Mouse (Mus musculus) embryonic facial prominence, embryonic 10.5 days (tissue): ENCODE results near the gene Chn2. TPM values are rescaled to one million over a fixed set of nuclear protein-coding genes. Genes with fewer than 3 reads are reported as not detected.

ENCODE experiments used
- DNase-seq: peaks from one replicate; pipeline ENCODE4 v3.0.0-alpha.2; 2017; ENCODE audit warnings: low spot score
- H3K27ac ChIP-seq: fragments of 300-500 bp; sonication (generic); replicated peaks from 2 replicates; pipeline ENCODE4 v1.5.1; 2016; ENCODE audit warnings: mild to moderate bottlenecking
- H3K27me3 ChIP-seq: fragments of 300-500 bp; sonication (generic); replicated peaks from 2 replicates; pipeline ENCODE4 v1.6.1; 2016; ENCODE audit warnings: low read depth, mild to moderate bottlenecking; ENCODE audit not compliant: poor library complexity, severe bottlenecking
- H3K36me3 ChIP-seq: fragments of 300-500 bp; sonication (generic); replicated peaks from 2 replicates; pipeline ENCODE4 v1.6.1; 2016; ENCODE audit warnings: mild to moderate bottlenecking, moderate library complexity
- H3K4me1 ChIP-seq: fragments of 300-500 bp; sonication (generic); 2 replicates; pipeline ENCODE4 v1.6.1; 2016
- H3K4me3 ChIP-seq: fragments of 300-500 bp; sonication (generic); 2 replicates; pipeline ENCODE4 v1.5.1; 2016; ENCODE audit warnings: mild to moderate bottlenecking, moderate library complexity
- H3K9me3 ChIP-seq: fragments of 300-500 bp; sonication (generic); 2 replicates; pipeline ENCODE4 v1.6.1; 2016; ENCODE audit warnings: mild to moderate bottlenecking
- WGBS: fragments of 180-500 bp; shearing (Covaris S2); methylation state at CpG from one replicate; pipeline ENCODE4 v1.1.7; 2016; 5-methylcytosine and 5-hydroxymethylcytosine counted together
- polyA plus RNA-seq: library from polyadenylated mRNA; unstranded; fragments of >200 nt; fragmentation: Nextera tagmentation; extraction: Ambion mirVana; gene quantifications from 2 replicates; pipeline ENCODE4 v1.2.1, GENCODE M21; 2016

Gene Chn2
- polyA plus RNA-seq, 1 experiment from 2014 or later: 11.3 TPM

DNA sequence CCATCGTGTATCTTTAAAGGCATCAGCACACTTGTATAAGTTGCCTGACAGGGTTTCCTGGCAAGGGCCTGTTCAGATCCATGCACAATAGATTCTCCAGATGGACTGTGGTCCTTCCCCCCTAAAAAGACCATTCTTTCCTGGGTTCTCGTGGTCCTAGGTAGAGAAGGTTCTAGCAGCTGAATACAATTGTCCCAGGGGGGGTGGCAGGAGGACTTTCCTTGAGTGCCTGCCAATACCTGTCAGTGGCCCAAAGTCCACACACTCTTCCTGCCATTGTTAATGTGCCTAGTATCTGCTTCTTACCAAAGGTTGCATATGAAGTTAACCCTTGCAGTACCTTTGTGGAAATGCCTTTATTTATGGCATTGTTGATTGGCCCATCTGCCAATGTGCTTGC, 257.9 kb downstream of the Chn2 start:
- Histone ChIP-seq H3K4me1 (peaks cover 8% of the 10 kb centered on the region), H3K9me3 (no peaks in the 10 kb centered on the region), H3K4me3 (no peak overlapping the region), H3K36me3 (peaks cover 12% of the 10 kb centered on the region; the same call in 1 of the 2 replicates), H3K27ac (no peak overlapping the region), H3K27me3 (0 out of 2 replicates have a peak, but pooled peaks cover 6% of the 10 kb centered on the region)
- WGBS: 89% methylated on average over 2 of the region's 2 CpGs
- DNase-seq: no peak

DNA sequence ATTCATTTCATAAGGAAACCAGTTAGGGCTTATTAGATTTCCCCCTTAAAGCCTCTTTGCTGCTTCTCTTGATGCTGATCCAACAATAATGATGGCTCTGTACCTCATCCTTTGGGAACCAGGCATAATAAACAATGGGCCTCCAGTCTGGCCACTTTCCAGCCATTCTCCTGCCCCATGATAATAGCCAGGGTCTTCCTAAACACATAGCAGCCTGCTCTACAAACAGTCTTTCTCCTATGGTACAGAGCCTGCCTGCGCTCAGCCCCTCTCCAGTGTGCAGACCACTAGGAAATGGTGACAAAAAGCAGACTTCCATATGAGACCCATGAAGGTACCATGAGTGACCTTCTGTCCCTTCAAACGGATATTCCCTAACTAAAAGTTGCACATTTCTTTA, 260.1 kb downstream of the Chn2 start:
- Histone ChIP-seq H3K4me3 (no peak overlapping the region), H3K27me3 (0 out of 2 replicates have a peak, but pooled peaks cover 7% of the 10 kb centered on the region), H3K36me3 (peaks cover 12% of the 10 kb centered on the region; the same call in 1 of the 2 replicates), H3K4me1 (peaks cover 8% of the 10 kb centered on the region), H3K27ac (no peak overlapping the region), H3K9me3 (no peaks in the 10 kb centered on the region)
- 58% methylated on average over 2 of the region's 2 CpGs for WGBS
- no peak for DNase-seq

DNA sequence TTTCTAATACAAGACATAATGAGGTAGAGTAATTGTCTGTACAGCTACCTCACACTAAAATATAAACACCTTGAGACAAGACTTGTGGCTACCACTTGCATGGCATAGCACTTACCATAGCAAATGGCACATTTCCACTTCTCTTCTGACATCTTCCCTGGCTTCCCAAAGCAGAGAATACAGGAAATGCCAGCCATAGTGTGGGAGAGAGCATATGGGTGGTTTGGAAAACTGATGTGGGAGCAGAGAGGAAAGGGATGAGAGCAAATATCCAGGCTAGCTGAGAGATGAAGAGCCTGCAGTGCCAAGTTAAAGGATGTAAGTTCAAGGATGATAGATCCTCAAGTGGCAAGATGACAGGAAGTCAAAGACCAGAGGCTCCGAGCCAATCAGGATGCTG, 266.4 kb downstream of the Chn2 start:
- no peaks in the 10 kb centered on the region for H3K4me1 ChIP-seq
- DNase-seq: no peak
- WGBS: 89% methylated on average over 1 of the region's 1 CpGs
- no peak overlapping the region for H3K27ac ChIP-seq
- H3K36me3 ChIP-seq: no peaks in the 10 kb centered on the region
- 0 out of 2 replicates have a peak, but pooled peaks cover 7% of the 10 kb centered on the region for H3K27me3 ChIP-seq
- H3K9me3 ChIP-seq: no peaks in the 10 kb centered on the region
- H3K4me3 ChIP-seq: no peak overlapping the region

DNA sequence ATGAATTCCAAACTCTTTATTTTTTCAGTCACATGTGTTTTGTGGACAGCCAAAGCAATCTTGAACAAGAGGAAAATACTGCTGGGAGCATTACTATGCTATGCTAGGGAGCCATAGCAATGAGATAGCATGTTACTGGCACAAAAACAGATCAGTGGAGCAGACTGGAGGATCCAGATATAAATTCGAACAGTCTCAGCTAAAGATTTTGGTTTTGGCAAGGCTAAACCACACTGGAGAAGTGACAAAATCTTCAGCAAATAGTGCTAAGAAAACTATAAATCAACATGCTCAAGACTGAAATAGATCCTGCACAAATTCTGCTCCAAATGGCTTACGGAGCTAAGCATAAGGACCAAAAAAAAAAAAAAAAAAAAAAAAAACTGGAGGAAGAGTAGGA, 273.7 kb downstream of the Chn2 start:
- 89% methylated on average over 2 of the region's 2 CpGs for WGBS
- no peaks in the 10 kb centered on the region for H3K9me3 ChIP-seq
- DNase-seq: no peak
- H3K27ac ChIP-seq: no peak overlapping the region
- H3K4me1 ChIP-seq: peaks cover 4% of the 10 kb centered on the region
- H3K27me3 ChIP-seq: no peaks in the 10 kb centered on the region
- H3K4me3 ChIP-seq: no peak overlapping the region
- no peaks in the 10 kb centered on the region for H3K36me3 ChIP-seq

GRCm38 (mm10) chr6:54318618-54319017, 279.3 kb downstream of the Chn2 start:
- 90% methylated on average over 9 of the region's 9 CpGs for WGBS
- Histone ChIP-seq H3K36me3 (no peaks in the 10 kb centered on the region), H3K9me3 (no peaks in the 10 kb centered on the region)

DNA sequence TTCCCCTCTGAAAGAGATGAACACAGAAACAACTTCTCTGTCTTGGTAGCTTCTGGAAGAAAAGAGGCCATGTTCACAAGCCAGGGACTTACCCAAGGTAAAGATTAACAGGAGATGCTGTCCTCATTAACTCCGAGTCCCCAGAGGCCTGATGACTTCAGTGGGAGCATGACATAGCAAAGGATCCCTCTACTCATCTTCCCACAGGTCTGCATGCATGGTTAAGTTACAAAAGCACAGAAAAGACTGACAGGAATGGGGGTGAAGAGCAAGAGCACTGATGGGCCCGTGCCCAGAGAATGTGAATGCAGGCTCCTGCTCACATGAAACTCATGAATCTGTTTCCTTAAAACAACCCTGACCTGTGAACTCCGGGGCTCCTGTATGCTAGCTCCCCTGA, 279.8 kb downstream of the Chn2 start:
- peaks cover 9% of the 10 kb centered on the region for H3K4me1 ChIP-seq
- H3K4me3 ChIP-seq: no peak overlapping the region
- no peaks in the 10 kb centered on the region for H3K9me3 ChIP-seq
- no peak overlapping the region for H3K27ac ChIP-seq
- no peak for DNase-seq
- no peaks in the 10 kb centered on the region for H3K36me3 ChIP-seq
- WGBS: 76% methylated on average over 3 of the region's 3 CpGs
- H3K27me3 ChIP-seq: peaks cover 28% of the 10 kb centered on the region

More at GRCm38 (mm10) chr6:54318618-54319017, 279.3 kb downstream of the Chn2 start:
- Histone ChIP-seq H3K27ac (no peak overlapping the region), H3K4me3 (no peak overlapping the region), H3K27me3 (peaks cover 24% of the 10 kb centered on the region; the same call in 1 of the 2 replicates), H3K4me1 (peaks cover 9% of the 10 kb centered on the region)
- no peak for DNase-seq

- Histone ChIP-seq H3K27ac (no peak overlapping the region), H3K36me3 (no peaks in the 10 kb centered on the region), H3K4me3 (no peak overlapping the region), H3K4me1 (peaks cover 9% of the 10 kb centered on the region), H3K9me3 (no peaks in the 10 kb centered on the region), H3K27me3 (peaks cover 39% of the 10 kb centered on the region)
- DNase-seq: no peak
- 84% methylated on average over 1 of the region's 1 CpGs for WGBS
Observed at GRCm38 (mm10) chr6:54320236-54320635, 280.9 kb downstream of the Chn2 start.

GRCm38 (mm10) chr6:54325246-54325885, 286.0 kb downstream of the Chn2 start, which contains the start of gene Prr15:
Gene Prr15, plus strand, starts transcription at chr6:54325835.
- Histone ChIP-seq H3K9me3 (no peaks in the 10 kb centered on the region), H3K4me3 (peak within 1 kb of the TSS; percentile 65), H3K27me3 (peaks cover 80% of the 10 kb centered on the region), H3K36me3 (no peaks in the 10 kb centered on the region), H3K4me1 (peaks cover 28% of the 10 kb centered on the region), H3K27ac (no peak within 1 kb of the TSS)
- DNase-seq: no peak
- WGBS: 72% methylated on average over 3 of the region's 3 CpGs

DNA sequence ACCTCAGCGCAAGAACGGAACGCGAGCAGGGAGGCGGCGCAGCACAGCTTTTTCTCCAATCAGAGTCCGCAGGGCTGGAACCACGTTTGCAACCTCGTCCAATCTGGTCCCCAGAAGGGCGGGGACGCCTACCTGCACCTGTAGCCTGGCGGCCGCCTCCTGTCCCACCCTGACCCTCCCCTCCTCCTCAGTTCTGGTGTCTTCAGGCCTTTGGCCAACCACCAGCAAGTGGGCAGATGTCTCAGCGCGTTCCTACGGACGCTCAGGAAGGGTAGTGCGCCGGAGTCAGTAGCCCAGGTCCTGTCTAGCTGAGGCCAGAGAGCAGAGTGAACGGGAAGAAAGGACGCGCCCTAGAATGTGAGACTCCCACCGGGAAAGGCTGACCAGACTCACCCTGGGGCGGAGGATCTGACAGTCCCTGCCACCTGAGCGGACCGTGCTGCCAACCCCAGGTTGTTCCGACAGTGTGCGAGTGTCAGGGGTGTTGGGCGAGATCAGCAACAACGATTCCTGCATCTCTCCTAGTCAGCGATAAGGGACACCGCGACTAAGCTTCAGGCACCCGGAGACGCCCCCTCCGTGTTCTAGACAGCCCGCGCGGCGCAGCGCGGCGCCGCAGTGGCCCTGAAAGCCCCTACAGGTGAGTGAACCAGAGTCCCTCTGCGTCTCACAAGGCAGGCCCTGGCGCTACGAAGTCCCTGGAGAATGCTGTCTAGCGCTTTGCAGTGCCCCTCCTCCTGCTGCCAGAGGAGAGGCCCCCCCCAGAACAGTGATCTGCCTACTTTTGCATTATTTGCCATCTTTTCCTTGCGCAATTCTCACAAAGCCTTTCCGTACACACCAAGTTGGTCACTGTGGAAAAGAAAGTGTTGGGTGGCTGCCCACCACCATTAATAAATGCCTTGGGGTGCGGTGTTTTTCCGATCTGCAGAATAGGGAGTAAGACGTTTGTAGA, 287.6 kb downstream of the Chn2 start:
- Histone ChIP-seq H3K4me3 (peak overlapping the region; percentile 65), H3K4me1 (peaks cover 36% of the 10 kb centered on the region), H3K27me3 (peaks cover 81% of the 10 kb centered on the region), H3K36me3 (no peaks in the 10 kb centered on the region), H3K9me3 (no peaks in the 10 kb centered on the region), H3K27ac (peak overlapping the region; percentile 45; the same call in 1 of the 2 replicates)
- DNase-seq: peak; percentile 80
- under 1% methylated on average over 53 of the region's 53 CpGs for WGBS

DNA sequence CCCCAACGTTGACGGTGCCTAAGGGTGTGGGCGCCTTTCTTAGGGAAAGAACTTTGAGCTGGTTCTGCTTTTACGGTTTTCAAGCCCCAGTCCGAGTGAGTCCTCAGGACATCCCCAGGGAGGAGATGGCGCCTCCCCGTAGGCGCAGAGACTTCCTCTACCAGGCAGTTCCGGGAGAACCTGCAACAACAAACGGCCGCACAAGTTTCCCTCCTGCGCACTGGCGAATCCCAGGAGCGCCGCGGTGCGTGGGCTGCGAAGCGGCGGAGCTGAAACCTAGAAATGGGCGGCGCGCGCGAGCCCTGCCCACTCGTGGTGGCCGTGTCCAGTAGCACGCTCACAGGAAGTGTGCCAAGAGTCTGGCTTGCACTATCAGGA, 288.3 kb downstream of the Chn2 start:
- under 1% methylated on average over 28 of the region's 28 CpGs for WGBS

GRCm38 (mm10) chr6:54328783-54329182, 289.4 kb downstream of the Chn2 start:
- H3K27me3 ChIP-seq: peaks cover 79% of the 10 kb centered on the region
- no peaks in the 10 kb centered on the region for H3K36me3 ChIP-seq
- no peak for DNase-seq
- H3K4me1 ChIP-seq: peaks cover 51% of the 10 kb centered on the region
- H3K4me3 ChIP-seq: peak overlapping the region; percentile 65; the same call in 1 of the 2 replicates
- 94% methylated on average over 5 of the region's 5 CpGs for WGBS
- no peak overlapping the region for H3K27ac ChIP-seq
- no peaks in the 10 kb centered on the region for H3K9me3 ChIP-seq

More for the DNA sequence above, 288.3 kb downstream of the Chn2 start:
- peaks cover 80% of the 10 kb centered on the region for H3K27me3 ChIP-seq
- peak; percentile 54 for DNase-seq
- H3K9me3 ChIP-seq: no peaks in the 10 kb centered on the region
- H3K27ac ChIP-seq: peak overlapping the region; percentile 45; the same call in 1 of the 2 replicates
- peak overlapping the region; percentile 65 for H3K4me3 ChIP-seq
- peaks cover 42% of the 10 kb centered on the region for H3K4me1 ChIP-seq
- no peaks in the 10 kb centered on the region for H3K36me3 ChIP-seq

DNA sequence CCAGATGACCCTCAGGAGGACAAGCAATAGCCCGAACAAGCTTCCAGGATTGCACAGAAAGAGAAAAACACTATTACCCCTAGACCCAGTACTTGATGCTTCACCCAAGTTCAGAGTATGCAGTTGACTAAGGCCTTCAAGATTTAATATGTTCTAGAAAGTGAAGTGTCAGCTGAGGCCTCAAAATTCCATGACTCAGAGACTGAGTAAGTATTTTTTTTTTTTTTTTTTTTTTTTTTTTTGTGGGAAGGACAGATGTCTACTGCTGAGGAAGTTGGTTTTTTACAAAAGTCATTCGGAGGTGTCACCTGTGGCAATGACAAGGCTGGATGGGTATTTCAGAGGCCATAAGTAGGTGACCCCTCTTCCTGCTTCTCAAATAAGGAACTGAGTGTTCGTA, 290.2 kb downstream of the Chn2 start:
- H3K27ac ChIP-seq: no peak overlapping the region
- WGBS: 77% methylated on average over 3 of the region's 3 CpGs
- H3K9me3 ChIP-seq: no peaks in the 10 kb centered on the region
- H3K4me3 ChIP-seq: no peak overlapping the region
- DNase-seq: no peak
- no peaks in the 10 kb centered on the region for H3K36me3 ChIP-seq
- H3K27me3 ChIP-seq: peaks cover 79% of the 10 kb centered on the region
- peaks cover 51% of the 10 kb centered on the region for H3K4me1 ChIP-seq
